Mouse (Mus musculus) cerebellum, postnatal 10 days (tissue): ENCODE data around the gene 1700010B08Rik.
A peak's percentile ranks its signal among the peaks of the same experiment; 100 is the strongest.
"Not testable (repeated sequence)": the region's sequence is repeated elsewhere in the genome, so short reads cannot be mapped to it uniquely, and the experiment has no call there.

Experiments used
- DNase-seq, 2 experiments: peaks; one replicate each; pipeline ENCODE4 v3.0.0; 2021; ENCODE audit warnings: mixed read lengths in 2 of 2

Gene 1700010B08Rik

DNA sequence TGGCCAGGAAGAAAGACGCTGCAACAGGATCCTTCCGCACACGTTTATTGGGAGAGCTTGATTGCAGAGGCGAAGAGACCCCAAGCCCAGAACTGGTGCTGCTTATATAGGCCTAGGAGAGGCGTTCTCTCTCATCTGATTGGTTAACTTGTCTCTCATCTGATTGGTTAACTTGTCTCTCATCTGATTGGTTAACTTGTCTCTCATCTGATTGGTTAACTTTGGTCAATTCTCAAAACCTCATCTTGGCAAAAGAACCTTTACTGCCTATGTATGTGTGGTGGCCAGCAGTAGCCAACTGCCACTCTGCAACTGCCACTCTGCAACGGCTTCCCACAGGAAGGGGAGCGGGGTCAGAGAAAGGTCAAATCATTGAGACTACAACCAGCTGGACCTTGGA is at the start of gene 1700010B08Rik:
Gene 1700010B08Rik, plus strand, starts transcription at position 301 of the 400 bp plus-strand sequence.
- not testable (repeated sequence) for DNase-seq

DNA sequence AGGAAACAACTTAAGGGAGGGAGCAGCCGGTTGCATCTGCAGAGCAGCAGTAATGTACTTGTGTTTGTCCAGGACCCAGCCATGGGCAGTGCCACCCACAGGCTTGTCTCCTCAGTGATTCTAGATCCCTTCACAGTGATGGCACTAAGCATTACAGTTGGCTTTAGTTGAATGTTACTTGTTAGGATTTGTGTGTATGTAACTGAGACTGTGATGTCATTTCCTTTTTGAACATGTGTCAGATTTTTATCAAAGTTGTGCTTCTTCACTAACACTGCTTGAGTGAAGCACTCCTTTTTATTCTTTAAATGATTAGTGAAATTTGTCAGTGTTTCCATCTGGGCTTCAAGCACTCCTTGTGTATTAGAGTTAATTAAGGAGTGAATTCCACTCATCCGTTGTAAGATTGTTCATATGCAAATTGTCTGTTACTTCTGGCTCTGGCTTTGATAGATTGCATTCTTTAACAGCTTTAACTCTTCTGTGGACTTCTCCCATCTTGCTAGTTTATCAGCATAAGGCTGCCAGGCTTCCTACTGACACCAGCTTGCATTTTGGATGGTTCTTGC is 46.8 kb upstream of the 1700010B08Rik start:
- no peak for DNase-seq

DNA sequence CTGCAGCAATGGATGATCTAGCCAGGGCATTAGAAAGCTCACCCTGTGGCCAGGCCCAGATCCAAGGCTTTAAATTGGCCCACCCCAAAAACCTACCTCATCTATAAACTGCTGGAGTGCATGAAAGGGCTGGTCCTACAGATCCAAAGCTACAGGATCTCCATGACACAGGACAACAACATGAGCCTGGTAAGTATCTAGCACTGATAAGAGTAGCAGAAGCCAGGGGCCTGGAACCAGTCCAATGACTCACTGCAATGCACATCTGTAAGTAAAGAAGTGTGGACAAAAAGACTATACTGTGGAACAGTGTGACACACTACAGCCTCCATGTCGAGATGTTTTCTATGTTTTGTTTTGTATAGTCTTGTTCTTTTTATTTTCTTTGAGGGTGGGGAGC is 45.7 kb upstream of the 1700010B08Rik start:
- DNase-seq = no peak

DNA sequence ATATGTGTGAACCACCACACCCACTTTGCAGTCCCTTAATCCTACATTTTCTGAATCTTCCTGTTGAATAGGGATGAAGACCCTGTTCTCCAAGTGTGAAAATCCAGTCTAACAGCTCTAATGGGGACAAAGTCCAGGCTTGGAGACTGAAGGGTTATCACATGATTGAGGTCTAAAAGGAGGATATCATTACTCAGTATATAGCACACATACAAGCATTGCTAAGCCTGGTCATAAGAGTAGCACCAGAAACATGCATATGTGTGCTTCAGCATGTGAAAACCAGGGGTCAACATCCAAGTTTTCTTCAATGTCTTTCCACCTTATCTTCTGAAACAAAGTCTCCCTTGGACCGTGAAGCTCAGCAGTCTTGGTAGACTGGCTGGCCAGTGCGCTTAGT is 40.6 kb upstream of the 1700010B08Rik start:
- no peak for DNase-seq

DNA sequence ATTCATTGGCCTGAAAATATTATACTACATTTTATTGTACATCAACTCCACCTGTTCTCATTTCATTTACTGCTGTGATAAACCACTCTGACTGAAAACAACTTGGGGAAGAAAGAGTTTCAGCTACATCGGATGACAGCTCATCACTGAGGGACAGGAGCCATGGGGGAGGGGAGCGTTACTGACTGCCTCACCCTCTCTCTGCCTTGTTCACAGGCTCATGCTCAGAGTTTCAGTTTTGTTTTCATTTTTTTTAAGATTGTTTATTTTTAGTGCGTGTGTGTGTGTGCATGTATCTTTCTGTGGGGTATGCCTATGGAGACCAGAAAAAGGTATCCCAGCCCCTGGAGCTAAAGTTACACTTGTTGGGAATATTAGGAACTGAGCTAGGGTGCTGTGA is 40.0 kb upstream of the 1700010B08Rik start:
- no peak for DNase-seq

DNA sequence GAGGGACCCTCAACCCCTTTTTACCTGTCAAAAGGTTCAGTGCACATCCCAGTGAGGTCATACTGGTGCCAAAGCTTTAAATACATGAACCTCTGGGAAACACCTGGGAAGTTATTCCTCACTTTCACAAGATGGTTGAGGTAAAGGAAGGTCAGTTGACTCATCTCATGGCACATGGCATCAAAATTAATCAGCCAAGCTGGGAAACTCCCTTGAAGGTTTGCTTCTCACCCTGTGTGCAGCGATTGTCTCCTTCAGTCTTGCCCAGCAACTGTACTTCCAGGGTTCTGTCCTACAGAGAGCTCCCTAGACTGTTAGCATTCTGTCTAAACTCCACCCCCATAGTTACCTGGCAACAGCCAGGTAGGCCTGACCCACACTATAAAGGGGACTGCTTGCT is 39.1 kb upstream of the 1700010B08Rik start:
- no peak for DNase-seq

DNA sequence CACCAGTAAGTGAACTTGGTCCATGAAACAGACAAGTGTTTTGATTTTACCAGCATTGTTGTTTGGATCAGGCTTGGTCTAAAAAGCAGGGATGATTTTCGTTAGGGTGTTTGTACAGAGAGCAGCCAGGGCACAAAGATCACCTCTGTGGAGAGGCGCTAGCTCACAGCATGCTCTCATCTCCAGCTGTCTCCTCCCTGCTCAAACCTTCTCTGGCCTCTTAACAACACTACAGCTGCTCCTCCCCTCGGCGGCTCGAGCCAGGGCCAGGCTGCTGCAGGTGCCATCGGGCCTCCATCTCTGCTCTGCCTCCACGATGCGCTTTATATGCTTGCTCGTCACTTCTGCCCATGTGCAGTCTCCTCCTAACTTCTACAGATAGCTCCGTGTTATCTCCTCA is 36.4 kb upstream of the 1700010B08Rik start:
- DNase-seq = peak; percentile 32 to 54

DNA sequence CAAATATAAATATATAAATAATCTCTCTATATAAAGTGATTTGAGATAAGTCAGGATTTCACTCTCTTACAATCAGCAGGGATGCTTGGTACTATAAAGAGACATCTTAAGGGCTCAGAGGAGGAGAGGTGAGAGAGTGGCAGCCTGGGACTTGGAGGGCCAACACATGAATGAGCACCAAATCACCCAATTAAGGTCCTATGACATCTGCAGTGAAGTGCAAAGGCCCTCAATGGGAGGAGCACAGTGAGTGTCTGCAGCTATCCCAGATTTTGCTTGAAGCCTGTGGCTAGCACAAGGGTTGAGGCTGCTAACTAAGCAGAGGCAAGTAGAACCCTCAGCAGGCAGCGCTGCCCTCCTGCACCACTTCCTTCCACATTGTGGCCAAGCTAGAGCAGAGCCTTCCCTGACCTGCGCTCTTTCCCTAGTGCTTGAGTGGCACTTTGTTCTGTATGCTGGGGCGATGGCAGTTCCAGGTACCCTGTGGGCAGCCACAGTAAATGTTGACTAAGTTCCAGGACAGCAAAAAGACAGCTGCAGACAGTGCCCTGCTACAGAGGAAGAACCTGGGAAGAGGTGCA is 33.3 kb upstream of the 1700010B08Rik start:
- no peak for DNase-seq

DNA sequence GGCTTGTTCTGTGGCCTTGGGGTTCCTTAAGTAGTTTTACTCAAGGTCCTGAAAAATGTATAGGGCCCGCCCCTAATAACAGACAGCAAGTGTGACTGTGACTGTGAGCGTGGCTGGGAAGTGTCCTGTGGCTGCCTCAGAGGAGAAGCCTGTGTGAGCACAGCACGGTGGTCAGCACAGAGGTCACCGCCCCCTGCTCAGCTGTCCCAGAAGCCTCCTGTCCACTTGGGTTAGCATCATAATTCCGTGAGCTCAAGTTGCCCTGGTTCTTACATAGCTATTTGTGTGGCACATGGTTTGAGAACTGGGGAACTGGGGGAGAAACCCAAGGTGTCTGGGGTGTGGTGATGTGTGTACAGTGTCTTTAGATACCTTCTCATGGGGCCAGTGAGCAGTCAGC is 31.9 kb upstream of the 1700010B08Rik start:
- no peak for DNase-seq

DNA sequence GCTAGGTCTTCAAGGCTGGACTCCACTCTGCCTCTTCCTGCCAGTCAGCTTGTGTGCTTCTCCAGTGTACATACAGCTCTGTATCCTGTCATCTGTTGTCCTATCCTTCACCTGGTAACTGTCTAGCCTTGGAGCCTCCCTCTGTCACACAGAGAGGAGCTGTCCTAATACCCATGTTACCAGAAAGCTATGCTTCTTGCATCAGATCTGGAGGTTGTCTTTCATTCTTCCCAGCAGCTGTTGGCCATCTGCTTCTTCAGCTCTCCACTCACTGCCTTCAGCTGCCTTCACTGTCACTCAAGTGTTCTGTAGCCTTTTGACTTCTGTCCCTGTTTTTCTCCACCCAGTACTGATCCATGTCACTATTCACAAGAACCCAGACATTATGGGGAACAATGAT is 29.4 kb upstream of the 1700010B08Rik start:
- DNase-seq = no peak

DNA sequence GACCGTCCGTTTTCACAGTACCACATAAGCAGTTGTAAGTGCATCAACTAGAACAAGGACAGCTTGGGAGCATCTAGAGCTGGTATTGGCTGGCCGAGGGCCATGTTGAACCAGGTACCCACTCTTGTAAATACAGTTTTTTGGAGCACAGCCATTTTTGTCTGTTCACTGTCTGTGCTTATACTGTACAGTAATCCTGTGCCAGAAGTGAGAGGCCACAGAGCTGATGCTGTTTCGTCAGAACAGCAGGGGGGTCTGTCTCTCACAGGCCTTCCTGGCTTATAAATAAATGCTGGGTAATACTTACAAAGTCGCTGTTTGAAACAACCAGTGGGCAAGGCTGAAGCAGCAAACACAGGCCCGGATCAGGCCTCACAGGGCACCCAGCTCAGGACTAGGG is 27.5 kb upstream of the 1700010B08Rik start:
- no peak for DNase-seq

DNA sequence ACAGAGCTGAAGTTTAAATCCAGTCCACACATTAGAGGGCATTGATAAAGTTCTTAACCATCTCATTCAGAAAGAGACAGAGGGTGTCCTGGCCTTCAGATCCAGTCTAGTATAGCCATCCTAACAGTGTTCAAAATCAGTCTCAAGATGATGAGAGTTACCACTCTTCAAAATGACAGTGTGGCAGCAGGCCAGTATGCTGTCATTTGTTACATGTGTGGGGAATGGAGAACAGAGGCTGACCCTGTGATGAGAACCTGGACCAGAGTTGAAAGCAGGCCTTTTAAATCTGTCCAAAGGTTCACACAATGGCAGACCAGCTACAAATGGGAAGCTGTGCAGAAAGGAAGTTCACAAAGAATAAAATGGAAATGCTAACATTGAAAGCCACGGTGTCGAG is 26.5 kb upstream of the 1700010B08Rik start:
- DNase-seq = no peak

DNA sequence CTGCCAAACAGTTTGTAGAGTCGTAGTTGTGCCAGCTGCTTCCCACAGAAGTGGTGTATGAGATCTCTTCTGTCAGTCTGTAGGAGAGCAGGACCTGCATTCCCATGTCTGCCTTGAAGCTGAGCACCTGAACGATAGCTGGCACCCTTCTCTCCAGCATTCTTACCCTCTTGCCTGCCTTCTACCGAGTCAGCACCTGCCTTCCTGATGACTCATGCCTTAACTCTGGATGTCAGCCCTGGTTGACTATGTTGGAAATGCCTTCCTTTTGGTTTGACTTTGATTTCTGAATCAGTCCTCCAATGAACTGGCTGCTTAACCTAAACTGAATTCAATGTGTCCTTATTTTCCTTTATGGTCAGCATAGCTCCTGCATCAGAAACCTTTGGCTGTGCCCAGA is 20.4 kb upstream of the 1700010B08Rik start:
- DNase-seq = no peak

DNA sequence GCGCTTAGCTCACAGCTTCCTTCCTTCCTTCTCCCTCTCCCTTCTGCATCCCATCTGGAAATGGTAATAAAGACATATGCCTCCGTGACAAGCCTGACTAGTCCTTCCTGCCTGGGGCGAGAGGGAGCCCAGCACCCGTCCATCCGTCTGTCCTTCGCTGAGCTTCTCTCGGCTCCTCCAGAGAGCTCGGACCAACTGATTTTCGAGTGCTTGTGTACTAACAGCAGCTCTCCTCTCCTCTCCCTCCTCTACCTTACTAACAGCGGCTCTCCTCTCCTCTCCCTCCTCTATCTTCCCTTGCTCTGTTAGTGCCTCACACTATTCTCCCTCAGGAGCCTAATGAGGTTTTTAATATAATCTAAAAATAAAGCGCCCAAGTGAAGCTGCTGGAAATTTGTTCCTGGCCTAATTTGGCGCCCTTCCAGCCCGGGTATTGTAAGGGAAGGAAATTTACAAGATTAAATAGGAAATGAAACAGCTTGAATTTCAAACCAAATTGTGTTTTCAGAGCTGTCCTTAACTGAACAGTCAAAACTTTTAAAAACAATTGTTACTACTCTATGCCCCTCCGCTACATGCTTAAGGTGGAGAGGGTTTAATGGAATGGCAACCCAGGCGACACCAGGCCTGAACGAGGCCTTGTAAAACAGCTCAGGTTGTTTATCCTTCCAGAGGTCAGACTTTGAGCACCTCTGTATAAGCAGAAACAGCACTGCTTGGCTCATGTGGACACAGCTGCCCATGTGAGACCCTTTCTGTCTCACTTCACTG is 16.9 kb upstream of the 1700010B08Rik start:
- DNase-seq = no peak

DNA sequence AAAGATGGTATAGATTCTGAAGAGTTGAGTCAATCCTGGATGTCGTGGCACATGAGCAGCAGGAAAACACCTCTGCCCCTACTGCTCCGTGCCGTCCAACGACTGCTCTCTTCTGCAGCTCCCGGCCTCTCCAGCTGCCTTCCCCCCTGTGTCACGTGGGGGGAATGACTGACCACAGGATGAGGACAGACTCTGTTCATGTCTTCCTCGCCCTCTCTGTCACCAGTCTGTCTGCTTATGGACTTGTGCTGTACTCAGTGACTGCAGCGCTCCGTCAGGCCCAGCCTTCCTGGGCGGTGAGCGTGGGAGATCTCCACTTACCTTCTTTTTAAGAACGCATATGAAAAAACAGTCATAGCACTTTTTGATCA is 16.4 kb upstream of the 1700010B08Rik start:
- no peak for DNase-seq

DNA sequence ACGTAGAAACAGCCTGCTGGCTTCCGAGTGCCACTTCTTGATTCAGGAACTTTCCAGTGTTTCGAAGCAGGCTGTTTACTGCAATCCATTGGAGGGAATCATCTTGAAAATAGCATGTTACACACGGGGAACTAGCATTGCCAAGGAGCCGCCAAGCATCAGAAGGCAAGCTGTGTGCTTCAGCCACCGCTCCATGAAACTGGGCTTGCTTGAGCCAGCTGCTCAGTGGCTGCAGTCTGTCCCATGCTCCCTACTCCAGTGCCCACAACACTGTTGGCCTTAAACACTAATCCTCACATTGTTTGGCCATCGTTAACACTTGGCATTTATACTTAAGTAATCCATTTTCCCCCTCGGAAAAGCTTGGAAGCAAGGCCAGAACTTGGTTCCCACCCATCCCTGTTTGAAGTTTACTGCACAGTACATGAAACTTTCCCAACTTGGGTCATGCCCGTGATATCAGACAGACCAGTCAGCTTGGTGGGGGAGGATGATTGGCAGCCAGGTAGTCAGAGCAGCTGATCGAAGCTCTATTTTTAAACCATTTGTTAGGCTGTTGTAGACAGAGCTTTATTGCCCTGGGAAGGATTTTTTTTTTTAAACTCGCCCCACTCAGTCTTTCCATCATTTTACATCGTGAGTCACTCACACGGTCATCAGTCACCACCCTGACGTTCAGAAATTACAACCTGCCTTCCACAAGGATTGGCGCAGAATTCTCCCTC is 13.2 kb upstream of the 1700010B08Rik start:
- DNase-seq = peak; percentile 60 to 70

DNA sequence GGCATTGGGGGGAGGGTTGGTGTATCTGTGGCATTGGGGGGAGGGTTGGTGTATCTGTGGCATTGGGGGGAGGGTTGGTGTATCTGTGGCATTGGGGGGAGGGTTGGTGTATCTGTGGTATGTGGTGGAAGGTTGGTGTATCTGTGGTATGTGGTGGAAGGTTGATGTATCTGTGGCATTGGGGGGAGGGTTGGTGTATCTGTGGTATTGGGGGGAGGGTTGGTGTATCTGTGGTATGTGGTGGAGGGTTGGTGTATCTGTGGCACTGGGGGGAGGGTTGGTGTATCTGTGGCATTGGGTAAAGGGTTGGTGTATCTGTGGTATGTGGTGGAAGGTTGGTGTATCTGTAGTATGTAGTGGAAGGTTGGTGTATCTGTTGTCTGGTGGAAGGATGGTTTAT is 11.6 kb upstream of the 1700010B08Rik start:
- DNase-seq = not testable (repeated sequence)

DNA sequence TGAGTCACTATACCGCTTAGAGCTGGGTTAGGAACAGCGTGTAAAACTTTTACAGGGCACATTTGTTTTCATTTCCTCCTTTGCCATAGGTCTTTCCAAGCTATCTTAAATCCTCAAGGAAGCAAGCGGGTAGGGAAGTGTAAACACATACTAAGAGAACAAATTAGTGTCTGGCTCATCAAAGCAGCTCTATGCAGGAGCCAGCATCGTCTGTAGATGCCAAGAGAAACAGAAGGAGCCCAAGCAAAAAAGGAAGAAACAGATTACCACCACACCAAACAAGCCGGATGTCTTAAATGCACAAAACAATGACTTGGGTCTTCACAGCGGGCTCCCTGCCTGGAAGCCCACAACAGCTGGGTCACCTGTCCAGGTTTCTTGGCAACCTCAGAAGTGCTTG is 9.0 kb upstream of the 1700010B08Rik start:
- peak; percentile 42 to 44 for DNase-seq

DNA sequence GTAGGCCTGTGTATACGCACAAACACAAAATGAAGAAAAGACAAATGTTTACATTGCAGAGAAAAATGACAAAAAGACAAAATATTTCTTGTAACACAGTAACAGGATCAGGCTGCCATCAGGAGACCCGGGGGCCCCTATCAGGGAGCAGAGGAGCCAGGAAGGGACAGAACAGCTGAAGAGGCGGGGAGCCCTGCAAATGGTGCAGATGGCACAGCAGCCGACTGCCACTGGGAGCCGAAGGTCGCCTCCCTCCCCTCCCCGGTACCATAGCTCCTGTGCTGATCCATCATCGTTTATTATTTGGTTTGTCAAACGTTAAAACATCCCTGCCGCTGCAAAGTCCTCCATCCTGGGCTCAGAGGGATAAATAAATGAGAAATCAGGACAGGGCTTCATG is 6.6 kb upstream of the 1700010B08Rik start:
- DNase-seq = peak; percentile 30 to 51

DNA sequence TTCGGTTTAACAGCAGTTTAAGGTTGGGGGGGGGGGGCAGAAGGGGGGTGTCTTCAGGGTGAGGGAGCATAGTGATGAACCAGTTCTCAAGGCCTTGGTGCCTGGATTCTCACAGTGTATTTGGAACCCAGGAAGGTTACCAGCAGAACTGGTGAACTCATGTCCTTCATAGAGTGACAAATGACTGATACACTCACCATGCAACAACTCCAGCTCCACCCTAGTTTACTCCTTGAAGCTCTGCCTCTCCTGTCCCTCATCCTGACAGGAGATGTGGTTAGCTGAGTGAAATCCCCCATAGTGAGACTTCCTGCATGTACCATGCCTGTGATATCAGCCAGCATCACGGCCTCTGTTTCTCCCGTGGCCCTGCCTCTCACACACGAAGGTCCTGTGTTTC is 6.0 kb upstream of the 1700010B08Rik start:
- no peak for DNase-seq

DNA sequence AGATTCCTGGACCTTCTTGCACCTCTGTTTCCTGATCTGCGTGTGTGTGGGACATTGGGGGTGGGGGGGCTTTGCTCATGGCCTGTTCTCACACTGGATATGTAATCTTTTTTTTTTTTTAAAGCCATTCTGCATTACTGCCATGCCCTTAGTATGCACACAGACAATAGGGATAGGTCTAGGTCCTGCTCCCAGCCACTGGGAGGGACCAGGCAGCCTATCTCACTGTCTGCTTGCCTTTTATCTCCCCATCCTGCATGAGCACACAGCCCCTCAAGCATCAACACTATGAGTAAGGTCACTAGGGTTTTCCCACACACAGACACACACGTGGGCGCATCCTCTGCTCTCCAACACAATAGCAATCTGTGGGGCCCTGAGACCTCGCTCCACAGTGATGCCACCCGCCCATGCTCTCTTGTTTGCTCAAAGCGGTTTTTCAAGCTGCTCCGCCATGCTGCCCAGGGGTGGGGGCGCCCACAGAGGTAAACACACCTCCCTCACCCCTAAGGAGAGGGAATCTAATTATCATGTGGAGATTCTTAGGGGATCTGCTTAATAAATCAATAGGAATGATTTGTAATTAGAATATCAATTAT is 4.5 kb upstream of the 1700010B08Rik start:
- DNase-seq = no peak

DNA sequence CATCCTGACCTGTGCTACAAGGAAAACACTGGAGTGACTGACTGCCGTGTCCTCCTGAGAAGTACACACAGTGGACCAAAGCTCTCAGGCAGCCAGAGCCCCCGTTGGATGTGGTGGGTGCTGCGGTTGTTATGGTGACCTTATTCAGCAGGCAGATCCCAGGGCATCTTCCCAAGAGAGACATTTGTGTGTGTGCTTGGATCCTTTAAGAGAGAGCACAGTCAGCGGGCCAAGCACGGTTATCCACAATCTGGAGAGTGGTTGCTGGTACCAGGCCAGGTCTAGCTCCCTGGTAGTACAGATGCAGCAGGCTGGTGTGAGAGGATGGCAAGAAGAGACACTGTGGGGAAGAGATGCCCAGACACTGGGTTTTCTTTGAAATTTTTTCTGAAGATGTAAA is 2.2 kb upstream of the 1700010B08Rik start:
- DNase-seq = peak; percentile 32 to 53

DNA sequence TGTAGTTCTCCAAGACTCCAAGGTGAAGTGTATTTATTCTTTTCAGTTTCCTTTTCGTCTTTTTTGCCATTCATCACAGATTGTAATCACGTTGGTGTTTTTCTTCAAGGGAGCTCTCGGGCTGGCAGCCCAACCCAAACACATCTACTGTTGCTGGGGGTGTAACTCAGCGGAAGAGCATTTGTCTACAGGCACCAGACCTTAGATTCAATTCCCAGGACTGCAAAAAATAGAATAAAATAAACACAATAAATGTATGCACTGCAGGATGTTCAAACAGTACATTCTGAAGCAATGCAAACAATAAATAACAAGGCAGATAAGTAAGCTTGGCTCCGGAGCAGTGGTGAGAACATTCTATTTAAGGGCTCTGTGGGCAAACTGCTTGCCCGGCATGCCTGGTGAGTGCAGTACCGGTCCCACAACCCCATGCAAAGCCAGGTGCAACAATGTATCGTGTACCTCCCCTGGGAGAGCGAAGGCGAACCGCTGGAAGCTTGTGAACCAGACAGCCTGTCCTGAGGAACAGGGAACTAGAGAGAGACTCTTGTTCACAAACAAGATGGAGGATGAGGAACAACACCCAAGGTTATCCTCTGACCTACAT is 3.1 kb downstream of the 1700010B08Rik start:
- DNase-seq = no peak
